Mouse (Mus musculus) urinary bladder, postnatal 10 days (tissue): ENCODE data around the gene Tubb3.
A peak's percentile ranks its signal among the peaks of the same experiment; 100 is the strongest.

Experiments
- DNase-seq: peaks from one replicate; pipeline ENCODE4 v3.0.0; 2022; ENCODE audit warnings: low spot score

Gene Tubb3

GRCm38 (mm10) chr8:123411246-123411645 is at the start of gene Tubb3:
Gene Tubb3, plus strand, starts transcription at chr8:123411424.
- no peak for DNase-seq

- peak; percentile 89 for DNase-seq
Observed at GRCm38 (mm10) chr8:123373403-123374238, 37.6 kb upstream of the Tubb3 start, which contains the start of gene Tcf25. Gene Tcf25, plus strand, starts transcription at chr8:123373753.

GRCm38 (mm10) chr8:123374239-123374578 is 37.0 kb upstream of the Tubb3 start:
- DNase-seq: peak; percentile 94

- DNase-seq: no peak
Observed at GRCm38 (mm10) chr8:123375701-123376100, 35.5 kb upstream of the Tubb3 start.

- no peak for DNase-seq
Observed at GRCm38 (mm10) chr8:123376106-123376505, 35.1 kb upstream of the Tubb3 start.

GRCm38 (mm10) chr8:123381711-123382110 is 29.5 kb upstream of the Tubb3 start:
- no peak for DNase-seq

- no peak for DNase-seq
Observed at GRCm38 (mm10) chr8:123382516-123382915, 28.7 kb upstream of the Tubb3 start.

- DNase-seq: no peak
Observed at GRCm38 (mm10) chr8:123384883-123385540, 26.2 kb upstream of the Tubb3 start.

GRCm38 (mm10) chr8:123387041-123387440 is 24.2 kb upstream of the Tubb3 start:
- DNase-seq: no peak

GRCm38 (mm10) chr8:123387801-123388200 is 23.4 kb upstream of the Tubb3 start:
- no peak for DNase-seq

GRCm38 (mm10) chr8:123389026-123389425 is 22.2 kb upstream of the Tubb3 start:
- DNase-seq: no peak

GRCm38 (mm10) chr8:123398308-123398707 is 12.9 kb upstream of the Tubb3 start:
- DNase-seq: no peak

- no peak for DNase-seq
Observed at GRCm38 (mm10) chr8:123401936-123402335, 9.3 kb upstream of the Tubb3 start.

- DNase-seq: no peak
Observed at GRCm38 (mm10) chr8:123402730-123403326, 8.4 kb upstream of the Tubb3 start.

GRCm38 (mm10) chr8:123404521-123404920 is 6.7 kb upstream of the Tubb3 start:
- no peak for DNase-seq

GRCm38 (mm10) chr8:123406786-123407185 is 4.4 kb upstream of the Tubb3 start, which contains the start of gene Mc1r:
Gene Mc1r, plus strand, starts transcription at chr8:123407107.
- no peak for DNase-seq

- DNase-seq: no peak
Observed at GRCm38 (mm10) chr8:123407612-123408011, 3.6 kb upstream of the Tubb3 start.

GRCm38 (mm10) chr8:123408586-123409544 is 2.4 kb upstream of the Tubb3 start:
- no peak for DNase-seq

- no peak for DNase-seq
Observed at GRCm38 (mm10) chr8:123410049-123410587, 1.1 kb upstream of the Tubb3 start.

GRCm38 (mm10) chr8:123410788-123411187 is 436 bp upstream of the Tubb3 start:
- no peak for DNase-seq

- no peak for DNase-seq
Observed at GRCm38 (mm10) chr8:123411781-123412327, 630 bp downstream of the Tubb3 start.
